Comparison of ENCODE assay signal across 24 mouse cellular contexts in the genomic region with DNA sequence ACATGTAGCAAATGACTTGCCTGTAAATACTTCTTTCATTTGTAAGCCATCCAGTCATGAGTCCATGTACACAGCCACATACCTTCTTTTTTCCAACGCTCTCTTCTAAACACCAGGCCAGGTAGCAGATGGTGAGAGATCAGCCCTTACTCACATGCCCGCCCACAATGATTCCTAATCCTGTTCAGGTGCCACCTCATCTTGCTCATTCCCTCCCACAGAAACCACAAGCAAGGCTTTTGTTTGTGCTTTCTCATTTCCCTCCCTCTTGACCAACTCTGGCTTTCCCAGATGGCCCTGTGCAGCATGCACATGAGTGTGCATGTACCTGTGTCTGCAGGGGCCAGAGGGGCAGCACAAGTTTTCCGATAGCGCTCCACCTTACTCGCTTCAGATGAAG. TPM values are rescaled to one million over a fixed set of nuclear protein-coding genes. Genes with fewer than 3 reads are reported as not detected.
"Had no signal": no experiment of that assay in that cellular context is flagged by ENCODE, and none has a peak within 500 bp of the region (broad histone marks: within the 10 kb centered on the region; RNA-seq: fewer than 3 reads in every experiment).

No protein-coding gene starts in this region.

- H3K4me3 ChIP-seq: intestine, embryonic 15.5 days; limb, embryonic 15.5 days; liver, embryonic 12.5 days; midbrain, embryonic 10.5 days; myocyte; neural tube, embryonic 15.5 days had no signal

- DNase-seq: kidney, adult 18-20 months; kidney, postnatal 14 days; layer of hippocampus, postnatal 36 days; lung, embryonic 14.5 days; lung, postnatal 10 days; lung, postnatal 4 days; midbrain, embryonic 14.5 days; spleen, adult 18-20 months; thymus, adult 2 months; thymus, postnatal 25 days had no signal

- H3K27ac ChIP-seq: intestine, embryonic 15.5 days; limb, embryonic 15.5 days; liver, embryonic 12.5 days; midbrain, embryonic 10.5 days; neural tube, embryonic 15.5 days had no signal

- H3K36me3 ChIP-seq: intestine, embryonic 15.5 days; liver, embryonic 12.5 days; midbrain, embryonic 10.5 days had no signal

- H3K27me3 ChIP-seq: intestine, embryonic 15.5 days; limb, embryonic 15.5 days; liver, embryonic 12.5 days; neural tube, embryonic 15.5 days had no signal

- H3K9me3 ChIP-seq: intestine, embryonic 15.5 days; limb, embryonic 15.5 days; liver, embryonic 12.5 days; midbrain, embryonic 10.5 days; neural tube, embryonic 15.5 days had no signal

- H3K4me1 ChIP-seq: intestine, embryonic 15.5 days; limb, embryonic 15.5 days; liver, embryonic 12.5 days; midbrain, embryonic 10.5 days; neural tube, embryonic 15.5 days had no signal

RNA-seq across cellular contexts. Expression of gene Lpcat2b, which starts 18.9 kb away (rescaled TPM):
- total RNA-seq: megakaryocyte, adult 5-6 weeks had no signal
- polyA plus RNA-seq: intestine, embryonic 15.5 days; kidney, embryonic 14.5 days; large intestine, adult 2 months; limb, embryonic 11.5 days; limb, embryonic 15.5 days; liver, embryonic 12.5 days; liver, embryonic 16.5 days; lung, embryonic 14.5 days; midbrain, embryonic 10.5 days; midbrain, embryonic 14.5 days; myocyte; neural tube, embryonic 11.5 days; neural tube, embryonic 15.5 days; stomach, embryonic 14.5 days; urinary bladder, adult 2 months had no signal

RNA-seq across cellular contexts. Expression of gene Ephx4, which starts 47.8 kb away (rescaled TPM):
- total RNA-seq: megakaryocyte, adult 5-6 weeks had no signal
- polyA plus RNA-seq: liver, embryonic 12.5 days; liver, embryonic 16.5 days; myocyte had no signal

RNA-seq across cellular contexts. Expression of gene Gm42669, which starts 57.1 kb away (rescaled TPM):
- polyA plus RNA-seq: large intestine, adult 2 months; liver, embryonic 12.5 days; liver, embryonic 16.5 days had no signal
